Mouse (Mus musculus): Measurements from ENCODE around the gene Tcp11l2.

Gene Tcp11l2

GRCm38 (mm10) chr10:84598172-84598571, 21.7 kb downstream of the Tcp11l2 start:
- in situ Hi-C loops (cut with MboI; ENCODE audit: low sequenced_read_pairs): no loop called here

GRCm38 (mm10) chr10:84600136-84600535, 23.7 kb downstream of the Tcp11l2 start:
- in situ Hi-C loops (cut with MboI; ENCODE audit: low sequenced_read_pairs): no loop called here

- in situ Hi-C loops (cut with MboI; ENCODE audit: low sequenced_read_pairs): no loop called here
Measured at GRCm38 (mm10) chr10:84604335-84604734, 27.9 kb downstream of the Tcp11l2 start.

GRCm38 (mm10) chr10:84608361-84608760, 31.9 kb downstream of the Tcp11l2 start:
- in situ Hi-C loops (cut with MboI; ENCODE audit: low sequenced_read_pairs): no loop called here

GRCm38 (mm10) chr10:84610324-84610723, 33.9 kb downstream of the Tcp11l2 start:
- in situ Hi-C loops (cut with MboI; ENCODE audit: low sequenced_read_pairs): no loop called here

GRCm38 (mm10) chr10:84610783-84611182, 34.4 kb downstream of the Tcp11l2 start:
- in situ Hi-C loops (cut with MboI; ENCODE audit: low sequenced_read_pairs): no loop called here

- in situ Hi-C loops (cut with MboI; ENCODE audit: low sequenced_read_pairs): no loop called here
Measured at GRCm38 (mm10) chr10:84611664-84612063, 35.2 kb downstream of the Tcp11l2 start.

GRCm38 (mm10) chr10:84612281-84612680, 35.9 kb downstream of the Tcp11l2 start:
- in situ Hi-C loops (cut with MboI; ENCODE audit: low sequenced_read_pairs): no loop called here

- in situ Hi-C loops (cut with MboI; ENCODE audit: low sequenced_read_pairs): no loop called here
Measured at GRCm38 (mm10) chr10:84613366-84613765, 36.9 kb downstream of the Tcp11l2 start.

GRCm38 (mm10) chr10:84615076-84615475, 38.6 kb downstream of the Tcp11l2 start:
- in situ Hi-C loops (cut with MboI; ENCODE audit: low sequenced_read_pairs): no loop called here

GRCm38 (mm10) chr10:84621826-84622790, 45.7 kb downstream of the Tcp11l2 start, which contains the start of gene Polr3b:
Polr3b (plus strand) TSS chr10:84622292.
- in situ Hi-C loops (cut with MboI; ENCODE audit: low sequenced_read_pairs): no loop called here

GRCm38 (mm10) chr10:84631182-84631581, 54.8 kb downstream of the Tcp11l2 start:
- in situ Hi-C loops (cut with MboI; ENCODE audit: low sequenced_read_pairs): no loop called here

GRCm38 (mm10) chr10:84632005-84632404, 55.6 kb downstream of the Tcp11l2 start:
- in situ Hi-C loops (cut with MboI; ENCODE audit: low sequenced_read_pairs): no loop called here

- in situ Hi-C loops (cut with MboI; ENCODE audit: low sequenced_read_pairs): no loop called here
Measured at GRCm38 (mm10) chr10:84636656-84637055, 60.2 kb downstream of the Tcp11l2 start.

- in situ Hi-C loops (cut with MboI; ENCODE audit: low sequenced_read_pairs): no loop called here
Measured at GRCm38 (mm10) chr10:84638382-84638781, 62.0 kb downstream of the Tcp11l2 start.

GRCm38 (mm10) chr10:84639525-84640287, 63.3 kb downstream of the Tcp11l2 start:
- in situ Hi-C loops (cut with MboI; ENCODE audit: low sequenced_read_pairs): no loop called here

GRCm38 (mm10) chr10:84640861-84641260, 64.4 kb downstream of the Tcp11l2 start:
- in situ Hi-C loops (cut with MboI; ENCODE audit: low sequenced_read_pairs): no loop called here

- in situ Hi-C loops (cut with MboI; ENCODE audit: low sequenced_read_pairs): no loop called here
Measured at GRCm38 (mm10) chr10:84641576-84641975, 65.2 kb downstream of the Tcp11l2 start.

- in situ Hi-C loops (cut with MboI; ENCODE audit: low sequenced_read_pairs): no loop called here
Measured at GRCm38 (mm10) chr10:84645940-84646339, 69.5 kb downstream of the Tcp11l2 start.

- in situ Hi-C loops (cut with MboI; ENCODE audit: low sequenced_read_pairs): no loop called here
Measured at GRCm38 (mm10) chr10:84646506-84647102, 70.2 kb downstream of the Tcp11l2 start.

GRCm38 (mm10) chr10:84647264-84647663, 70.8 kb downstream of the Tcp11l2 start:
- in situ Hi-C loops (cut with MboI; ENCODE audit: low sequenced_read_pairs): no loop called here
